In the genomic region with DNA sequence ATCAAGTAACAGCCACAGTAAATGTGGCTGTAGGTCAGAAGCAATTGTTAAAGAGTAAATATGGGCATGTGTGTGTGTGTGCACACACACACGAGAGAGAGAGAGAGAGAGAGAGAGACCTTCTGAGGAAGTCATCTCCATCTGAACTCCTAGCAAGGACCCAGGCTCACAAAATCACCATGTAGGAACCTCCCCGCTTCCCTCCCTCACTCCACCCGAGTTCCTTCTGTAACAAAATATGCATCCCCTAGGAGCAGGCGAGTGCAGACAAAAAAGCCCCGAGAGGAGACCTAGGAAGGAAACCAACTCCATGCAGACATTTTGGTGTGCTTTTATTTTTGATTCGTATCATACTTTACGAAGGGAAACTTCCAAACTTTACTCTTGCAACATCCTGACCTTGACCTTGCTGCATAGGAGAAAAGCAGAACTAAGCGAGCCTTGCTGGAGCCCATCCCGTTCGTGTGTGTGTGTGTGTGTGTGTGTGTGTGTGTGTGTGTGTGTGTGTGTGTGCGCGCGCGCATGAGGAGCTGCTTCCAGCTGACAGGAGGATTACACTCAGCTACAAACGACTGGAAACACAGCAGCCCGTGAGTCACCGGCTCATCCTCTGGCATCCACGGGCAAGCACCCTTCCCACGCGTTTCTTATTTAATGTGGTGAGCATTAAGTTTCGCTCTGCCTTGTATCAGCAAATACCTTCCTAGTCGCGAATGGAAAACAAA, we compare ENCODE assay signal across 8 mouse cellular contexts.
DNase-seq lines count a peak whose midpoint lies in the region; ATAC-seq lines count a peak whose summit lies in the region.
"Had no signal": no experiment of that assay in that cellular context is flagged by ENCODE, and none has a peak within 500 bp of the region (broad histone marks: within the 10 kb centered on the region; RNA-seq: fewer than 3 reads in every experiment).

No protein-coding gene starts in this region.

- H3K36me3 ChIP-seq in forebrain, embryonic 15.5 days, result peaks cover 29% of the 10 kb centered on the region

- H3K4me2 ChIP-seq in forebrain, embryonic 15.5 days (replicated peaks), result no peak overlapping the region

- no peak overlapping the region for H3K4me3 ChIP-seq in forebrain, embryonic 15.5 days
- H3K4me3 ChIP-seq: erythroblast, embryonic 14.5 days had no signal

- H3K27me3 ChIP-seq in forebrain, embryonic 15.5 days, result no peaks in the 10 kb centered on the region

- peak; percentile 63 for ATAC-seq in CD4-positive, CD25-positive, alpha-beta regulatory T cell, adult 4 months
- ATAC-seq in forebrain, embryonic 15.5 days (replicated peaks), result no peak

- intact Hi-C loops in left cerebral cortex, postnatal 25 days (cut with DNase I), result no loop called here

- DNase-seq in adrenal gland, adult (ENCODE audit: inconsistent age in 2 of 2, low spot score in 1 of 2), result peak; percentile 81 to 92
- DNase-seq in gastrocnemius, postnatal 10 days, result peak; percentile 54
- peak; percentile 46 to 58 for DNase-seq in left cerebral cortex, postnatal 25 days (ENCODE audit: low spot score in 2 of 2)
- peak; percentile 9 for DNase-seq in naive thymus-derived CD4-positive, alpha-beta T cell, adult 2 months (ENCODE audit: low read depth)
- no peak for DNase-seq in cerebellum, adult 9-10 months

- H3K9ac ChIP-seq in forebrain, embryonic 15.5 days (replicated peaks), result no peak overlapping the region

- no peak overlapping the region for H3K27ac ChIP-seq in forebrain, embryonic 15.5 days (replicated peaks)

- no peaks in the 10 kb centered on the region for H3K9me3 ChIP-seq in forebrain, embryonic 15.5 days

- peaks cover 5% of the 10 kb centered on the region for H3K4me1 ChIP-seq in forebrain, embryonic 15.5 days

- 80% methylated on average over 23 of the region's 23 CpGs for WGBS in forebrain, embryonic 15.5 days
